Mouse (Mus musculus): ENCODE measurements at regions not wholly inside any gene's neighbourhood (a gene's known extent, or its start where the extent isn't known, plus 50 kb on each side); places are given as distances from the start of the nearest gene placed in this dataset.

- DNase-seq (ENCODE audit: low spot score) = no peak
Measured at GRCm38 (mm10) chr13:47398976-47399375, 276.5 kb downstream of the Rnf144b start.

GRCm38 (mm10) chr13:47413261-47413660 is 290.8 kb downstream of the Rnf144b start:
- DNase-seq (ENCODE audit: low spot score) = no peak

GRCm38 (mm10) chr13:47413940-47414339 is 291.5 kb downstream of the Rnf144b start:
- DNase-seq (ENCODE audit: low spot score) = no peak

GRCm38 (mm10) chr13:47429856-47430365 is 307.5 kb downstream of the Rnf144b start:
- no peak for DNase-seq (ENCODE audit: low spot score)

- no peak for DNase-seq (ENCODE audit: low spot score)
Measured at GRCm38 (mm10) chr13:47430409-47430808, 308.0 kb downstream of the Rnf144b start.

- DNase-seq (ENCODE audit: low spot score) = no peak
Measured at GRCm38 (mm10) chr13:47435631-47436030, 313.2 kb downstream of the Rnf144b start.

- no peak for DNase-seq (ENCODE audit: low spot score)
Measured at GRCm38 (mm10) chr13:47444876-47445275, 322.4 kb downstream of the Rnf144b start.

GRCm38 (mm10) chr13:47452186-47452760 is 329.8 kb downstream of the Rnf144b start:
- no peak for DNase-seq (ENCODE audit: low spot score)

- DNase-seq (ENCODE audit: low spot score) = no peak
Measured at GRCm38 (mm10) chr13:47462148-47462547, 339.7 kb downstream of the Rnf144b start.

GRCm38 (mm10) chr13:47471543-47472213 is 349.2 kb downstream of the Rnf144b start:
- no peak for DNase-seq (ENCODE audit: low spot score)

GRCm38 (mm10) chr13:47480159-47480558 is 357.7 kb downstream of the Rnf144b start:
- no peak for DNase-seq (ENCODE audit: low spot score)

- no peak for DNase-seq (ENCODE audit: low spot score)
Measured at GRCm38 (mm10) chr13:47484819-47485218, 362.4 kb downstream of the Rnf144b start.

- DNase-seq (ENCODE audit: low spot score) = no peak
Measured at GRCm38 (mm10) chr13:47486111-47486510, 363.7 kb downstream of the Rnf144b start.

GRCm38 (mm10) chr13:47486658-47487057 is 364.2 kb downstream of the Rnf144b start:
- DNase-seq (ENCODE audit: low spot score) = no peak

GRCm38 (mm10) chr13:47505380-47505955 is 383.0 kb downstream of the Rnf144b start:
- DNase-seq (ENCODE audit: low spot score) = no peak

GRCm38 (mm10) chr13:47532935-47533334 is 410.5 kb downstream of the Rnf144b start:
- no peak for DNase-seq (ENCODE audit: low spot score)

GRCm38 (mm10) chr13:47537156-47537555 is 414.7 kb downstream of the Rnf144b start:
- no peak for DNase-seq (ENCODE audit: low spot score)

- no peak for DNase-seq (ENCODE audit: low spot score)
Measured at GRCm38 (mm10) chr13:47549626-47550025, 427.2 kb downstream of the Rnf144b start.

GRCm38 (mm10) chr13:47552251-47552650 is 429.8 kb downstream of the Rnf144b start:
- DNase-seq (ENCODE audit: low spot score) = no peak

GRCm38 (mm10) chr13:47554198-47554597 is 431.7 kb downstream of the Rnf144b start:
- DNase-seq (ENCODE audit: low spot score) = no peak

GRCm38 (mm10) chr13:47557196-47557974 is 434.9 kb downstream of the Rnf144b start:
- no peak for DNase-seq (ENCODE audit: low spot score)

- DNase-seq (ENCODE audit: low spot score) = no peak
Measured at GRCm38 (mm10) chr13:47562836-47563235, 440.4 kb downstream of the Rnf144b start.
